Mouse (Mus musculus): Measurements from ENCODE around the gene Lig1. TPM values are rescaled to one million over a fixed set of nuclear protein-coding genes. Genes with fewer than 3 reads are reported as not detected.

Lig1 gene
- total RNA-seq, 2 experiments from 2014 or later: 51.5 to 60.6 TPM

GRCm38 (mm10) chr7:13309407-13309806 lies 32.3 kb downstream of the Lig1 start:
- DNase-seq (ENCODE audit: low spot score in 2 of 2): no peak

GRCm38 (mm10) chr7:13310493-13311199 lies 33.6 kb downstream of the Lig1 start:
- no peak for DNase-seq (ENCODE audit: low spot score in 2 of 2)

- no peak for DNase-seq (ENCODE audit: low spot score in 2 of 2)
These were observed 34.3 kb downstream of the Lig1 start for GRCm38 (mm10) chr7:13311401-13311800.

GRCm38 (mm10) chr7:13314095-13314597 lies 37.1 kb downstream of the Lig1 start:
- DNase-seq (ENCODE audit: low spot score in 2 of 2): no peak

- DNase-seq (ENCODE audit: low spot score in 2 of 2): no peak
These were observed 44.3 kb downstream of the Lig1 start for GRCm38 (mm10) chr7:13321424-13321823.

- DNase-seq (ENCODE audit: low spot score in 2 of 2): no peak
These were observed 47.2 kb downstream of the Lig1 start, which contains the start of gene Pla2g4c for GRCm38 (mm10) chr7:13324316-13324715. Gene Pla2g4c (plus strand): TSS chr7:13324655.

GRCm38 (mm10) chr7:13330575-13330974 lies 53.5 kb downstream of the Lig1 start:
- DNase-seq (ENCODE audit: low spot score in 2 of 2): no peak

GRCm38 (mm10) chr7:13355943-13356342 lies 78.9 kb downstream of the Lig1 start:
- no peak for DNase-seq (ENCODE audit: low spot score in 2 of 2)

Other genes starting within 250 kb of the Lig1 start
- 100 to 1,000 TPM; 181 to 189 TPM for gene Chmp2a, start 242.5 kb upstream of the Lig1 start, total RNA-seq (2021)
- 100 to 1,000 TPM; 168 to 181 TPM for gene Ube2m, start 239.0 kb upstream of the Lig1 start, total RNA-seq (2021)
- gene Mzf1, start 222.5 kb upstream of the Lig1 start, total RNA-seq (2021): 1 to 10 TPM; 5.5 to 6.0 TPM
- not detected for gene Vmn1r85, start 182.1 kb upstream of the Lig1 start, total RNA-seq (2021)
- gene Vmn1r86, start 157.4 kb upstream of the Lig1 start, total RNA-seq (2021): not detected
- gene Vmn1r87, start 137.1 kb upstream of the Lig1 start, total RNA-seq (2021): not detected
- under 1 TPM; 0.08 to 0.14 TPM for gene Vmn1r88, start 117.7 kb upstream of the Lig1 start, total RNA-seq (2021)
- not detected for gene Vmn1r89, start 64.3 kb upstream of the Lig1 start, total RNA-seq (2021)
- 10 to 100 TPM; 12.2 to 12.5 TPM for gene Zswim9, start 1.4 kb downstream of the Lig1 start, total RNA-seq (2021)
- gene Pla2g4c, start 47.4 kb downstream of the Lig1 start, total RNA-seq (2021): 1 to 10 TPM in 1 of 2 experiments, under 1 TPM in 1; 0.42 to 1.1 TPM
- gene Cabp5, start 120.8 kb downstream of the Lig1 start, total RNA-seq (2021): under 1 TPM; 0.28 to 0.50 TPM
- not detected for gene Bsph1, start 173.6 kb downstream of the Lig1 start, total RNA-seq (2021)

All from adrenal gland, postnatal 4 days (tissue).